10 mouse cellular contexts compared by ENCODE assay signal in the genomic region with DNA sequence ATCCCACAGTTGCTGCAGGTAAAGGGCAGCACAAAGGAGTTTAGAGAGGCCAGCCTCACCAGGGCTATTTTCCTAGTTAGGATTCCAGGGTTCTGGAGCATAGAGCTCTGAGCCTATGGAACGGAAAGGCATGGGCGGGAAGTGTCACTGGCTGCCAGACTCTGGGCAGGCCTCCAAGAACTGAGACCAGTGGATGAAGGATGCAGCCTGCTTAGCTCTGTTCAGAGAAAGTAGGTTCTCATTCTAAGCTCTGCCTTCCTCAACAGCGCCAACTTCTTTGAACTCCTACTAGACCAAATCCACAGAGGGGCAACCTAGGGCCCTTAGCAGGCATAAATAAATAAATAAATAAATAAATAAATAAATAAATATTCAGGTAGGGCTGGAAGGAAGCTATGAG.
A peak's percentile ranks its signal among the peaks of the same experiment; 100 is the strongest.
DNase-seq lines count a peak whose midpoint lies in the region; ATAC-seq and TF ChIP-seq lines count a peak whose summit lies in the region.
"Had no signal": no experiment of that assay in that cellular context is flagged by ENCODE, and none has a peak within 500 bp of the region (broad histone marks: within the 10 kb centered on the region; RNA-seq: fewer than 3 reads in every experiment).

No protein-coding gene starts in this region.

- 56% methylated on average over 3 of the region's 3 CpGs for WGBS in hindbrain, postnatal 0 days
- 85% methylated on average over 3 of the region's 3 CpGs for WGBS in hindbrain, embryonic 13.5 days

- peak; percentile 47; the same call in 1 of the 2 replicates for ATAC-seq in hindbrain, postnatal 0 days
- no peak for ATAC-seq in hindbrain, embryonic 13.5 days (ENCODE audit: low FRiP score)
- ATAC-seq: Patski had no signal

- H3K4me1 ChIP-seq in hindbrain, postnatal 0 days (ENCODE audit: insufficient read depth, low read length) = no peaks in the 10 kb centered on the region
- no peaks in the 10 kb centered on the region for H3K4me1 ChIP-seq in hindbrain, embryonic 13.5 days (replicated peaks)

- no peak overlapping the region for H3K27ac ChIP-seq in hindbrain, postnatal 0 days
- no peak overlapping the region for H3K27ac ChIP-seq in hindbrain, embryonic 13.5 days
- no peak overlapping the region for H3K27ac ChIP-seq in gastrocnemius, adult 2 months
- H3K27ac ChIP-seq: limb, embryonic 13.5 days had no signal

- H3K9ac ChIP-seq in hindbrain, postnatal 0 days (replicated peaks; ENCODE audit: low read length) = no peak overlapping the region
- no peak overlapping the region for H3K9ac ChIP-seq in hindbrain, embryonic 13.5 days
- H3K9ac ChIP-seq: limb, embryonic 13.5 days had no signal

- H3K4me2 ChIP-seq in hindbrain, postnatal 0 days (ENCODE audit: low read depth, low read length) = no peak overlapping the region
- no peak overlapping the region for H3K4me2 ChIP-seq in hindbrain, embryonic 13.5 days
- H3K4me2 ChIP-seq: limb, embryonic 13.5 days had no signal

- no peak for TF ChIP-seq POLR2A in brain, embryonic 14.5 days (IDR thresholded peaks at IDR 0.05; ENCODE audit: borderline replicate concordance, extremely low read depth, insufficient read depth, insufficient read length, poor library complexity, severe bottlenecking)

- intact Hi-C loops in gastrocnemius, adult 2 months (cut with DNase I) = no loop called here

- TF ChIP-seq CTCF in hindbrain, postnatal 0 days (IDR thresholded peaks at IDR 0.05; ENCODE audit: low read depth) = no peak
- no peak for TF ChIP-seq CTCF in brain, embryonic 14.5 days (IDR thresholded peaks at IDR 0.05; ENCODE audit: borderline replicate concordance, extremely low read depth, insufficient read depth, insufficient read length)
- no peak for TF ChIP-seq CTCF in gastrocnemius, adult 2 months (IDR thresholded peaks at IDR 0.05)

- peak; percentile 56 for DNase-seq in hindbrain, postnatal 0 days (ENCODE audit: low spot score)
- DNase-seq in adipocyte (ENCODE audit: low spot score) = peak; percentile 68
- DNase-seq in brain, embryonic 14.5 days (ENCODE audit: low read depth) = peak; percentile 41
- peak; percentile 70 for DNase-seq in lung, postnatal 10 days
- no peak for DNase-seq in spleen, postnatal 36 days (ENCODE audit: low spot score in 2 of 2)
- no peak for DNase-seq in gastrocnemius, adult 2 months
- no peak for DNase-seq in embryo, embryonic 10.5 days (ENCODE audit: low spot score)

- no peaks in the 10 kb centered on the region for H3K9me3 ChIP-seq in hindbrain, postnatal 0 days (ENCODE audit: low read length)
- no peaks in the 10 kb centered on the region for H3K9me3 ChIP-seq in hindbrain, embryonic 13.5 days
- H3K9me3 ChIP-seq: limb, embryonic 13.5 days had no signal

- H3K4me3 ChIP-seq in hindbrain, postnatal 0 days (ENCODE audit: low read length) = no peak overlapping the region
- no peak overlapping the region for H3K4me3 ChIP-seq in hindbrain, embryonic 13.5 days
- H3K4me3 ChIP-seq in gastrocnemius, adult 2 months = no peak overlapping the region
- H3K4me3 ChIP-seq: limb, embryonic 13.5 days had no signal

- H3K27me3 ChIP-seq in hindbrain, postnatal 0 days (ENCODE audit: insufficient read depth, low read length) = no peaks in the 10 kb centered on the region
- H3K27me3 ChIP-seq in hindbrain, embryonic 13.5 days = no peaks in the 10 kb centered on the region
- H3K27me3 ChIP-seq: limb, embryonic 13.5 days; Patski had no signal

- no peaks in the 10 kb centered on the region for H3K36me3 ChIP-seq in hindbrain, postnatal 0 days (ENCODE audit: insufficient read depth, low read length)
- H3K36me3 ChIP-seq in hindbrain, embryonic 13.5 days = no peaks in the 10 kb centered on the region
- H3K36me3 ChIP-seq: limb, embryonic 13.5 days had no signal

Comparison
In these comparisons a context has a peak if more than half of its experiments do, and no peak if none do; other contexts are left out.
1. DNase-seq: peak in hindbrain, postnatal 0 days (single experiment), adipocyte (single experiment), brain, embryonic 14.5 days (single experiment) and lung, postnatal 10 days (single experiment); none in spleen, postnatal 36 days (0 of 2), gastrocnemius, adult 2 months (single experiment) and embryo, embryonic 10.5 days (single experiment).